Mouse (Mus musculus) left cerebral cortex, postnatal 36 days (tissue): ENCODE measurements around the gene Cfap61. TPM values are rescaled to one million over a fixed set of nuclear protein-coding genes. Genes with fewer than 3 reads are reported as not detected.

Experiments
- DNase-seq, 2 experiments: peaks; one replicate each; pipeline ENCODE4 v3.0.0; 2021 to 2022; ENCODE audit warnings: low spot score in 2 of 2, mixed read lengths in 1 of 2
- intact Hi-C: fragments of 180-260 bp; cut with DNase I; formaldehyde crosslinking; loops from one replicate; pipeline ENCODE4 v1.15.1; 2025
- total RNA-seq, 2 experiments: library from RNA; stranded (reverse); gene quantifications; 2 replicates each; pipeline ENCODE4 v1.2.3; 2021

Gene Cfap61
- total RNA-seq, 2 experiments from 2014 or later = 3.4 to 4.7 TPM

DNA sequence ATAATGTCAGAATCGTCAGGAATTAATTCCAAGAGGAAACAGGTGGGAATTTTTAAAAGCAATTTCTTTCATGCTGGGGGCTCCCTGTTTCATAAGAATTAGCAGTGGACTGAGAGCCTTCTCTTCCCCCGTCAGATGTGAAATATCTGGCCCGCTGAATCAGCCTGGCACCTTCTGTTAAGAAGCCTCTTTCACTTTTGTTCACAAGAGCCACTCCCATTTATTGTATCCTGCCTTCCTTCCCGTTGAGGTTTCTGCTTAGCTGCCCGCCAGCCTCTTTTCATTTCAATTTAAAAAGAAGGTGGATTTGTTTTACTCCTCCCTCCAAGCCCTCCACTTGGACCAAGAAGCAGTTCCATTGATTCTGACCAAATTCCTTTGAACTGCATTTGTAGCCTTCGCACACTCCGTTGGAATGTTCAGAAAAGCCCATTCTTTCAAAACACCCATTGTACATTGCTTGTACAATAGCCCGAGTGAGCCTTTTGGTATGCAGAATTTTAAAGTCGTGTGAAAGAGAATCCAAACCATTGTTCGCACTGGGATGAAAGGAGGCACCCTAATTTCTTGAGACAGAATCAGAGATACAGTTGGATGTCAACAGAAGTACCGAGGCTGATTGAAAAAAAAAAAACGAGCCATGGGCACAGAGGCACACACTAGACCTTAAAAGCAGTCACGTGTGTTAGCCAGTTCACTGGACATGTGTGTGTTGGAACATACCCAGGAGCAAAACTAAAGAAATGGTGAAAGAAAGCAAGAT lies 127.9 kb downstream of the Cfap61 start:
- no peak for DNase-seq
- intact Hi-C loops = no loop called here

DNA sequence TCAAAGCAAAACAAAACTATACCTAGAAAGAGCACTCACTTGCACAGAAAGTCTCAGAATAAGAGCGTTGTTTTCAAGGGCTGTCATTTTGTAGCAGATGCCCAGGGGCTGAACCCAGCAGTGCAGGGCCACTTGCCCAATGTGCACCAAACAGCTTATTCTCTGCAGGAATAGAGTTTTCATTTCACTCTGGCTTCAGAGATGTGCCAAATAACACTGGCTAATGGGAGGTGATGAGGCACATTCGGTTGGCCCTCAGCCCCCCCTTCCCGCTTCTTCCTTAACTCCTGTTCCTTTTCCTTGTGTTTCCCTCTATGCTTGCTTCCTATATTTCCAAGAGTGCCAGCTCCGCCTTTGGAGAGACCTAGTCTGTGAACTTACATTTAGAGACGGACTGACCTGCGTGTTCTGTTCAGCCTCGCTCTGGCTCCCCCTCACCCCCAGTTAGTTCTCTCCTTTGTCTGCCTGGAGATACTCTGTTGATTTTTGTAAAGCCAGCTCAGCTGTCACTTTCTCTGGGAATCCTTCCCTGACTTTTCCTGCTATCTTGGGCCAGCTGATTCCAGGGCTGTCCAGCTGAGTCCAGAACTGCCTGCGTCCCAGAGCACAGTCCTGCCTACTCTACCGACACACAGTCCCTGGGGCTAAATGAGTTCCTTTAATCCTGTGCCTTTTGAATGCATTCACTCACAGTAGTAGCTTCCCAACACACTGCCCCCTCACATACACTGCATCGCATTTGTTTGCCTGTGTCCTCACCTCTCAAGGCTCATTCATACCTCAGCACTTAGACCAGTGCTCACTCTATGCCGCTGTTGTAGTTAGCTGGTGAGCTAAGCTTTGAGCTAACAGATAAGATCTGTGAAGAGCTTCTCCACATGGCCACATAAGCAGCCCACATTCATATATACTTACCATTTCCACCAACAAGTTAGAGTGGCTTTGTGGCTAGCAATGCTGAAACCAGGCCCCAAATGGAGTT lies 128.8 kb downstream of the Cfap61 start:
- intact Hi-C loops = no loop called here

DNA sequence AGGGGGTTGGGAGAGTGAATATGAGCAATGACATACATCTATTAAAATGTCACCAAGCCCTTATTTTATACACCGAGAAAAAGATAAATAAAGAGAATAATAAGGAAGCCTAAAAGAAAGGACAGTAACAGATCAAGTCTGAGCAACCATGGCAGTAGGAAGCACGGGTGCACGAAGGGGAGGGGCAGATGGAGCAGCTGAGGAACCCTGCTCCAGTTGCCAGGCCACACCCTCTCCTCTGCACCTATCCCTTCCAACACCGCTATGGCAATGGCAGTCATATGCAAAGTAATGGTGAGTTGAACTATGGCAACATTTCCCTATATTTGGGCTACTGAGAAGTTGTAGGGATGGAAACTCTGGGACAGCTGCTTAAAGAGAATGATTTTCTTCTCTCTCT lies 132.8 kb downstream of the Cfap61 start:
- intact Hi-C loops = no loop called here
- DNase-seq = no peak

More for the DNA sequence above, 128.8 kb downstream of the Cfap61 start:
- no peak for DNase-seq

DNA sequence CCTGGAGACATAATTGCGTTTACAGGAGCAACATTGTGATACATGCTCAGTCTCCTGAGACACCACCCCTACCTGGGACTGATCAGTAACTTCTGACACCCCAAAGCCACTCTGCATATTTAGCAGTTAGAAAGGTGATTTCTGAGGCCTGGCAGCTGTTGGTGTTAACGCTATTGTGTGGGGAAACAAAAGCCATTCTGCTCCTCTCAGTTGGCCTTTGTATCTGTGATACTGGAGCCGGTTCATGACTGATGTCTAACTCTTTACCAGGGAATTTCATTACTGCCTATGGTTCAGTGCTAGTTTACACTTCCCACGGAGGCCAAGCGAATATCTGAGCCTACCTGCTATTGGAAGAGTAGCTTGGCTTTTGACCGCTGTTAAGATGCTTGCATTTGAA lies 138.7 kb downstream of the Cfap61 start:
- no peak for DNase-seq
- intact Hi-C loops = no loop called here

DNA sequence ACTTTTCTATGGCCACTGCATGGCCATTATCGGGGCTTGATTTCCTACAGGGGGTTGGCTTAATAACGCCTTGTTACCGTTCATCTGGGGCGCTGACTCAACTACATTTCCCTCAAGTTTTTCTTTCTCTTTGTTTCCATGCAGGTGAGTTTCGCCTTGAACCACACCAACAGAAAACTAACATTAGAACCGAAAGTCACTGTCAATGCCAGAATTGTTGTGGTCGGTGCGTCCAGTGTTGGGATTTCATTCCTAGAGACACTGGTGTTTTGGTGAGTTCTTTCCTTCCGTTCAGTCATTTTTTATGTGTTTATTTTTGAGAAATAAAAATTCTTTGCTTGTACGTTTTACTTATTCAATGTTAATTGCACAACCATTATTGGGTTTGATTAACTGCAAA lies 142.5 kb downstream of the Cfap61 start:
- DNase-seq = no peak
- intact Hi-C loops = no loop called here

DNA sequence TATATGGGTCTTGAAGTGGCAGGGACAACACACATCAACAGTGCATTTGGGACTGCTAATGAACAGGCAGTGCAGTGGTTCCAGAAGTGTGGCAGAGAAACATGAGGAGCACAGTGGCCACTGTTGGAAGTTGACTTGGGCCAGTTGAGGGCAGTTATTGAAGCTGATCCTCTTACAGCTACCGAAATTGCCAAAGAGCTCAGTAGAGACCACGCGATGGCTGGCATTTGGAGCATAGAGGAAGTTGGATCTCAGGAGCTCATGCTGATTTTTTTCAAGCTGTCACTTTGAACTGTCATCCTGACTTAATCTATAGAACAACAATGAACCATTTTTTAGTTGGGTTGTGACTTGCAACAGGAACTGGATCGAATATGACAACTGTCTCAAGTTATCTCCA lies 145.7 kb downstream of the Cfap61 start:
- DNase-seq = no peak
- intact Hi-C loops = no loop called here

DNA sequence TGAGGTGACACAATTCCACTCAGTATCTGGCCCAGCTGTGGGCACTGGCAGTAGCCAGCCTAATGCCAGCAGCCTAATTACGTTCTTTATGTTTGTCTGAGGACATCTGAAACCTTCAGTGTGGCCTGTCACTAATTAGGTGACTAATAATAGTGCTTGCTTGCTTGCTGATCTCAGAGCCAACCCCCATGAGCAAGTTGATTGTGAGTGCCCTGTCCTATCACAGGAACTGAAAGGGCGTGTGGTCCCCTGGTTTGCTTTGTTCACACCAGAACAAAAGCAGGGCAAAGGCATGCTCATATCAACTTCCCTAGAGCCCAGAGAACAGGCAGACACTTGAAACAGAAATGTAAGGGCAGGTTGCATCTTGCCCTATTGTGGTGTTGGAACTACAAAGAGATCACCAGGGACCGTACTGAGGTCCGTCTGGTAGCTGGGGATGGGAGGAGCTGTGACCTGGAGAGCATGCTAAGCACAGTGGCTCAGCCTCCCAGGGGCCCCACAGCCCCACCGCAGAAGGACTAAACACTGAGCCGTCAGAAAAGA lies 148.8 kb downstream of the Cfap61 start:
- DNase-seq = no peak
- intact Hi-C loops = no loop called here

DNA sequence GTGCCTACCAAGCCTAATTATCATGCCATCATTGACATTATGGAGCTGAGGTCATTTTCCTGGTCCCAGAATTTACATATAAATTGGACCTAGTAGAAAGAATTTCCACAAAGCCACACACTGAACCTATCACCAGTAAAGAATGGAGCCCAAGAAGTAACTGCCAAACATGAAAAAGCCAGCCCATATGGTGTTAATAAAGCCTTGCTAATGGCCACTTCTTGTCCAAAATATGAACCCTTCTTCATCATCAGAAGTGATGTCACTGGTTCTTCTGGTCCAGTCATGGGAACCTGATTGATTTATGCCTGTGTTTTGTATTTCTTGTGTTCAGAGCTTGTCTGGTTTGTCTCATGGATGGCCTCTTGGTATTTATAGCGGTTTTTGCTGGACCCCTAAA lies 152.8 kb downstream of the Cfap61 start:
- intact Hi-C loops = no loop called here
- DNase-seq = no peak

DNA sequence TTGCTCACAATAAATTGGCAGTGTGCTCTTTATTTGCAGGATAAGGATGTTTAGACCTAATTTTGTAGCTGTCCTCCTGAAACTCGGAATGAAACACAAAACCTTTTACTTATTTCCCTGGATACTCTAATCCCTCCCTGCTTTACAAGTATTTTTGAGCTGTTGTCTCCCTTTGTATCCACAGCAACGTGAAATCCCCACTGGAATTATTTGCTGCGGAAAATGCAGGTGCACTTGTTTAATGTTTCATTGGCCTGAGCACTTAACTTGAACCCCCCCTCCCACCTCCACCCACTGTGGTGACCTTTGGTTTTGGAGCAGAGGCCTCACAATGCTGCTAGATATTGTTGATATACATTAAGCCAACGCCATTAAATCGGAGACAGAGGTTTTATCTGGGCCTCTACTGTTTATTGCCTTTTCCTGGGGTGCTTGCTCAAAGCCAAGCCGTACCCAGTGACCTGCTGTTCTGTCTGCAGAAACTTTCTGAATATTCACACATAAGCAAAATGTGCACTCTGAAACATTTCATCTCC lies 154.6 kb downstream of the Cfap61 start:
- intact Hi-C loops = no loop called here
- DNase-seq = no peak

DNA sequence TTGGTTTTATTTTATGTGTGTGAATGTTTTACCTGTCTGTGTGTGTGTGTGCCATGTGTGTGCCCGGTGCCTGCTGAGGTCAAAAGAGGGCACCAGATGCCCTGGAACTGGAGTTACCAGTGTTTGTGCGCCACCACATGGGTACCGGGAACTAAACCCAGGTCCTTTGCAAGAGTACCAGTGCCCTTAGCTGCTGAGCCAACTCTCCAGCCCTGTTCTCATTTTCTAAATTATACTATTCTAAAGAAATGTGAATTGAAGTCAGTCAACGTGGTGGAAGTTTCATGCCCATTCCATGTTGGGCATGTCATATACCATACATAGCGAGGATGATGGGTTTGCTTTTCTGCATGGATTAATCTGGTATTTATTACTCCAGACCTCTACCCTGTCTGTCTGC lies 162.9 kb downstream of the Cfap61 start:
- DNase-seq = no peak
- intact Hi-C loops = no loop called here

DNA sequence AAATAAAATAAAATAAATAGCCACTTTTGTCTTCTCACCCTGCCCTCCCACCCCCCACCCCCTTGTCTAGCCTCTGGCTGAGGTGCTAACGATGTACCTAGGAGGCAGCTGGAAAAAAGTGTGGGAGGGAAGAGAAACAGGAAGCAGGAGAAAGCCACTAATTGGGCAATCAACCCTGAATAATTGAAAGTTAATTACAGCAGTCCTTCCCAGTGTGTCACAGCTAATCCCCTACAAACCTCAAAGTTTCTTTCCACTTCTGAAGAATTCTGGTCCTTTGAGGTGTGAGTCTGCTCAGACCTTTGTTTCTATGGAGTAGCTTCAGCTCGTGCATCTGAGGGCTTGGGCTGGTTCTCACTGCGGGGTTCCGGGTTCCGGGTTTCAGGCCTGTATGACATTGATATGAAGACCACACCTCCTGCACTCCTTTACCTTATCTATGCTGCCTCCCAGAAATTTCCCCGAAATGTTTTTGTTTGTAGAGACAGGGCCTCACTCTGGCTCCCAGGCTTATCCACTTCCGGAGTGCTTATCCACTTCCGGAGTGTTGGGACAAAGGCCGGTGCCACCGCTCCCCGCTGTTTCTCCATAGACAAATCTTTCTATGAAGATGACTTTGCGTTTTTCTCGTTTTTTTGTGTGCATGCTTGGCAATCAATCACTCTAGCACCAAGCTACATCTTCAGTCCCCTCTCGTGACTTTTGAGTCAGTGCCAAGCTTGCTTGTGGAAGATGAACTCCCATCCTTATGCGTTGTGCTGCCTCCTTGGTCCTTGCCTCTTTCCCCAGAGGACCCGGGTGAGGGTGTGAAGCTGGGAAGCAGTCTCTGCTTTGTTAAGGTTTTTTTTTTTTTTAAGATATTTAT lies 164.5 kb downstream of the Cfap61 start:
- DNase-seq = no peak
- intact Hi-C loops = no loop called here

DNA sequence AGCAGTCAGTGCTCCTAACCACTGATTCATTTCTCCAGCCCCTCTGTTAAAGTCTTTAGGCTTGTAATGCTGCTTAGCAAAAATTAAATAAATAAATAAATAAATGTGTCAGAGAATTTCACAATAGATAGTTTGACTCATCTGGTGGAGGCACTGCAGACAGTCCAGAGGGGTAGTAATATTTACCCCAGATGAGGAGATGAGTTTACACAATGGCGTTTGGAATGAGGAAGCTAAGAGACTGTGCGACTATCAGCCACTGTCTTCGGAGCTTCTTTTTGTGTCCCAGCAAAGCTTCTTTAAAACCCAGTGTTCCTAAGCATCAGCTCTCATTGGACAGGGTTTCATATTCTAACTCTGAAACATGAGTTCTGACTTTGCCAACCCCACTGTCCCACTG lies 165.3 kb downstream of the Cfap61 start:
- DNase-seq = no peak
- intact Hi-C loops = no loop called here

DNA sequence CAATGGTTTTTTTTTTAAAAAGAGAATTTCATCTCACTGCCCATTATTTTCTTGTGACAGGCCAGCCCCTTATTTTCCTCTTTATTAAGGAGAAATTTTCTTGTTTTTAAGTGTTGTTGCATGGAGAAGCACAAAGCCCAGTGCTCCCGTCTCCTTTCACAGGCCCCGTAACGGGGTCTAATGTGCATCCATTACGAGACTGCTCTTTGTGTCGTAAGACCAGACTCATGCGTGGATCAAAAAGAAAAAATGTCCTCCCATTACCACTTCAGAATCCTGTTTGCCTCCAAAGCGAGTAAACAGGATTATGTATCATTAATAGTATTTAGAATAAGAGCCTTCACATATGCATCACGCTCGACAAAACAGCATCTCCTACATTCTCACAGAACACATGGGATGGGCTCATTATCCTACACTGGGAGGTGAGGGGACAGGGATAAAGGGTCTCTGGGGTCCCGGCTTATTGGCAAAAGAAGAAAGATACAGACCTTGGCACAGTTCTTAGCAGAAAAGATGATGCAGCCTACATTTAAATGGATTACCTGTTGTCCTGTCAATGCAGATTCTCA lies 166.0 kb downstream of the Cfap61 start:
- DNase-seq = no peak
- intact Hi-C loops = no loop called here

DNA sequence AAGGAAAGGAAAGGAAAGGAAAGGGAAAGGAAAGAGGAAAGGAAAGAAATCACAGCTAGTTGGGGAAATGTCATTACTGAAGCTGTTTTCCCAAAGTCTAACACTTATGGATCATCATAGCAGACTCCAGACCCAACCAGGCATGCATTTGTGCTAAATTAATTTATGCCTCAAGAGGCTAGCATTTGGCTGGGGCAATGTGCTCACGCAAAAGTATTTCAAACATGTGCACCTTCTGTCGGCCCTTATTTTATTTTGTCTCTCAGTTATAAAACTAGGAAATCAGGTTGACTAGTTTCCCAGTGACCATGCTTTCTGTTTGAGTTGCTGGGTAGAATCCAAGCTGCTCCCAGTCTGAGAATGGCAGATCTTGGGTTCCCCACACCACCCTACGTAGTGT lies 168.0 kb downstream of the Cfap61 start:
- intact Hi-C loops = no loop called here
- no peak for DNase-seq

DNA sequence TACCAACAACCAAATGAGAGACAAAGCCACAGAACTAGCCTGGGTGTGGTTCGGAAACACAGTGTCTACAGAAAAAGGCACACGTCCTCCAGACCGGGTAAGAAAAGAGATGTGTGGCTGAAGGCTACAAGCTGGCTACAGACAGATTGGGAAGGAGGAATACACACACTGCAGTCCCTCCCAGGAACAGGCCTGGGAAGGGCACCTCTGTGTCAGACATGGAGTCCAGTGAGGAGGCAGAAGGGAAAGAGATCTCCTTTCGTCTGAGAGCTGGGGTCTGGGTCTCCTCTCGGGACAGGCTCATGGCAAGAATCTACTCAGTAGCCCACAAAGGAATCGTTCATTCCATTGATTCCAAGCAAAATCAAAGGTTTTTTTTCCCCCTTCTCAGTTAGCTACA lies 170.8 kb downstream of the Cfap61 start:
- intact Hi-C loops = no loop called here
- no peak for DNase-seq

DNA sequence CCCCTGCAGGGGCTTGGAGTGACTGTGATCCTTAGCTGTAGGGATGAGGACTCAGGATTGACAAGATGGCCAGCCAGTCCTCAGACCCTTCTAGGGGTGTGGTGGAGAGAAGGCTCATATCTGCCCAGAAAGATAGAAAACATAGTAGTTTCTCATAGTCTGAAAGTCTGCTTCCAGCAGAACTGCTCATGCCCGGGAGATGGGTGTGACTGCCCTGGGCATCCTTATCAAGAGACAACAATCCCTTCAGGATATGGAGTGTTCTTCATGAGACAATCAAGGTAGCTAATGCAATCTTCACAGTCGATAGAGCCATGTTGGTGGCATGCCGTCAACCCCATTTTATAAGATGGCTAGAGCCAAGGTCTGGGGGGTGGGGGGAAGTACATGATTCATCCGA lies 173.4 kb downstream of the Cfap61 start:
- no peak for DNase-seq
- intact Hi-C loops = no loop called here

DNA sequence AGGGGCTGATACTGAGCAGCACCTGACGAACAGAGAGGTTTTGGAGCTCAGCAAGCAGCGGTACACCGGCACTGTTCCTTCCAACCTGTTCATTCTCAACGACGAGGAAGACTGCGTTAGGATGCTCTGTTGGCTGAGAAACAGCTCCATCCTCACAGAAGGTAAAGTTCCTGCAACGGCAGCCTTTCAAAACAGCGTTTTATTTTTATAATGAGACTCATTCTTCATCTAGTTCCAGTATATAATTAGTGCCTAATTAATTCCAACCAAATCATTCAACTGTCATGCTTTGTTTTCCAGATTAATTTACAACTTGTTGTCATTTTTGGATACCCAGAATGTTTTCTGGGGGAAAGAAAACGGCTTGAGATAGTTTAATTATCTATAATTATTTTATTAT lies 175.3 kb downstream of the Cfap61 start:
- intact Hi-C loops = no loop called here
- no peak for DNase-seq

DNA sequence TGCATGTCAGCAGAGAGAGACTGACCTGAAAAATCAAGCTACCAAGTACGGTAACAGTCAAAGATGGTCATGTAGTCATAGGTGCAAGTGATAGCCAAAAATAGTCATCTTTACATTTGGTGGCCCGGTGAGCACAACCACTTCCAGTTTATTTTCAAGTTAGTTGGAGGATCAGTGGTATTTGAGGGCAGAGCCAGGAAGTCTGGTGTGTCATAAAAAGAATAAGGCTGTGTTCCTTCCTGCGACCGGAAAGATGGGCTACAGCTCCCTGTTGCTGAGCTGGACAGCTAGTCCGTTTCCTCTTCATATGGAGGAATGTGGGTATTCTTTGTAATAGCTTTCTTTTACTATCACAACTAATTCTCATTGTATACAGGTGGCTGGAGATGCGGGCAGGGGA lies 181.7 kb downstream of the Cfap61 start:
- intact Hi-C loops = no loop called here
- no peak for DNase-seq

DNA sequence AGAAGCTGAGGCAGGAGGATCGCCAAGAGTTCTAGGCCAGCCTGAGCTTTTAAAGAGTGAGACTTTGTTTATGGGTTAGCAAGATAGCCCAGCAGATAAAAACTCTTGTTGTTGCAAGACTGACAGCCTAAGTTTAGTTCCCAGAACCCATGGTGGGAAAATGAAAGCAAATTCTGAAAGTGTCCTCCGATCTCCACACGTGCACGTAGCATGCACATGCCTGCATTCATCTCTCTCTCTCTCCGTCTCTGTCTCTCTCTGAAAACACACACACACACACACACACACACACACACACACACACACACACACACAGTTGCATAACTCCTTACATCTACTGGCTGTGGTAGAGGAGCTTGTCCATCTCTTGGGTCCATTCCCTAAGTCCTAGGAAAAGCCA lies 182.1 kb downstream of the Cfap61 start:
- intact Hi-C loops = no loop called here
- DNase-seq = no peak
